Mouse (Mus musculus) bone marrow, adult 2 months (tissue): ENCODE data around the gene Card6. TPM values are rescaled to one million over a fixed set of nuclear protein-coding genes. Genes with fewer than 3 reads are reported as not detected.

Experiments used
- H3K27ac ChIP-seq: fragments of 200-500 bp; 2 replicates; pipeline ENCODE4 v1.5.1; 2012; ENCODE audit warnings: low read depth, mild to moderate bottlenecking, control low read depth, inconsistent platforms, low read length; ENCODE audit not compliant: control insufficient read depth, poor library complexity, insufficient read depth
- H3K4me1 ChIP-seq: fragments of 200-500 bp; 2 replicates; pipeline ENCODE4 v1.6.1; 2011; ENCODE audit warnings: low read length; ENCODE audit not compliant: control insufficient read depth, insufficient read depth
- H3K4me3 ChIP-seq: fragments of 200-500 bp; replicated peaks from 2 replicates; pipeline ENCODE3; 2011; ENCODE audit warnings: mild to moderate bottlenecking, low read depth, low read length, control low read depth; ENCODE audit not compliant: control insufficient read depth
- CTCF ChIP-seq: fragments of 200-500 bp; IDR thresholded peaks from 2 replicates; pipeline ENCODE4 v1.5.1; 2011; ENCODE audit warnings: low read length, control low read depth; ENCODE audit not compliant: control insufficient read depth, insufficient read depth
- POLR2A ChIP-seq: fragments of 200-500 bp; IDR thresholded peaks from 2 replicates; pipeline ENCODE4 v1.6.1; 2011; ENCODE audit warnings: low read depth, mild to moderate bottlenecking, control low read depth, low read length, borderline replicate concordance; ENCODE audit not compliant: control insufficient read depth
- WGBS: fragments of 180-500 bp; shearing (Covaris S2); methylation state at CpG from one replicate; pipeline ENCODE4 v1.1.7; 2018; 5-methylcytosine and 5-hydroxymethylcytosine counted together
- polyA plus RNA-seq: library from polyadenylated mRNA; stranded (reverse); fragments of >200 nt; gene quantifications from 2 replicates; pipeline ENCODE4 v1.2.4, GENCODE M21; 2011; ENCODE audit warnings: low replicate concordance; ENCODE audit not compliant: missing spikeins, insufficient read depth, insufficient read length

The Card6 gene
- polyA plus RNA-seq, 1 experiment = 1.3 TPM

DNA sequence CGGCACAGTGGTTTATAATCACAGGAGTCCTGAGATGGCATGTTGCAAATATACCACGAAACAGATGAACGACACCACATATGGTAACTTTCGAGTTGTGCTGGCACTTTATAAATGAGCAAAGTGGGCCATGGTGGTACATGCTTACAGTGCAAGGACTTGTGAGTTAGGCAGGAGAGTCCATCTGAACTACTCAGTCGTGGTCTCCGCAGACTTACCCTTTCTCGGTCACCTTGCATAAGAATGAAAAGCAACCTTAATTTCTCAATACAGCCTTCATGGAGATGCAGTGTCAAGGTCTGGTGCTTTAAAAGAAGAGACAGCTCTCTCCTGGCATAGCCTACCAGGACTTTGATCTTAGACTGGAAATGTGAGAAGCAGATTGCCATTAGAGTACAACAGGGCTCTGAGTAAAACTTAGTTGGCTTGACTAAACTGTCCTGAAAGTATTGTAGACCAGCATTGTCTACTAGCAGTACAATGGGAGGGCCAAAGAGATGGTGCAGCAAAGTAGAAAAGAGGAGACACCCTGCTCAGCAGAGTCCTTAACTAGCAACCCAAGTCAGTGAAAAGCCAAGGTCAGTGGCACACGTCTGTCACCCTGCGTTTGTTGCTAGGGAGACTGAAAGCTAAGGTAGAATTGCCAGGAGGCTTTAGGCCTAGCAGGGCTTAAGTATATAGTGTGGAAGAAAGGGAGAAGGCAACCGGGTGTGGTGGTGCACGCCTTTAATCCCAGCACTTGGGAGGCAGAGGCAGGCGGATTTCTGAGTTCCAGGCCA lies 13.4 kb upstream of the Card6 start:
- no peaks in the 10 kb centered on the region; the same call in 1 of the 2 replicates for H3K4me1 ChIP-seq
- TF ChIP-seq POLR2A = no peak
- no peak for TF ChIP-seq CTCF
- H3K27ac ChIP-seq = no peak overlapping the region
- H3K4me3 ChIP-seq = no peak overlapping the region
- 80% methylated on average over 12 of the region's 12 CpGs for WGBS

DNA sequence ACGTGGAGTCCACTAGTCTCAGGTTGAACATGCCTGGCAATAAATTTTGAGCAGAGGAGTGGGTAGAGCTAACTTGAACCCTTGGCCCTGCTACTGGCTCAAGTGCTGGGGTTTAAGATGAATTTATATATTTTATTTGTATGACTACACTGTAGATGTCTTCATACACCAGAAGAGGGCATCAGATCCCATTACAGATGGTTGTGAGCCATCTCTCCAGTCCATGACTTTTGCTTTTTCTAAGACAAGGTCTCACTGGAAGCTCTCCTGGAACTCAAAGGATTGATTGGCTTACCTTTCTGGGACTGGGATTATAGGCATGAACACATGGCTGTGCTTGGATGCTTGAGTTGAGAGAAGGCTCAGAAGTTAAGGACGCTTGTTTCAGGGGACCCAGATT lies 11.4 kb upstream of the Card6 start:
- H3K27ac ChIP-seq = no peak overlapping the region
- TF ChIP-seq CTCF (no peak), POLR2A (no peak)
- no peaks in the 10 kb centered on the region; the same call in 1 of the 2 replicates for H3K4me1 ChIP-seq
- WGBS = 89% methylated on average over 2 of the region's 2 CpGs
- no peak overlapping the region for H3K4me3 ChIP-seq

DNA sequence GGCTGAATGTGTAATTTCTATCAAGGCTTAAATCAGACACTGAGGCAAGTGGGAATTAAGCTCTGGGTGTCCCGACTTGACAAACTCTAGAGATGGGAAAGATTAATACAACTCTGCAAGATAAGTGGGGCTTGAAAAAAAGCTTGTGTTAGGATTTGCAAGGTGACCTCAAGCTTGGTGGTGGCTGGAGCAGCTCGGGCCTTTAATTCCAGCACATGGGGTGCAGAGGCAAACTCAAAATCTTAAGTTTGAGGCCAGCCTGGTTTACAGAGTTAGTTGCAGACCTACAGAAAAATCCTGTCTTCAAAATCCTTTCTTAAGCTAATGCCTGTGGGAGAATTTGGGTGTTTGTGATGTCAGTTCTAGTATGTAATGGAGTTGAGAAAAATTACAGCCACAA lies 10.9 kb upstream of the Card6 start:
- H3K27ac ChIP-seq = no peak overlapping the region
- H3K4me1 ChIP-seq = no peaks in the 10 kb centered on the region; the same call in 1 of the 2 replicates
- whole genome bisulfite sequencing = 73% methylated on average over 2 of the region's 2 CpGs
- no peak overlapping the region for H3K4me3 ChIP-seq
- TF ChIP-seq POLR2A = no peak
- no peak for TF ChIP-seq CTCF

DNA sequence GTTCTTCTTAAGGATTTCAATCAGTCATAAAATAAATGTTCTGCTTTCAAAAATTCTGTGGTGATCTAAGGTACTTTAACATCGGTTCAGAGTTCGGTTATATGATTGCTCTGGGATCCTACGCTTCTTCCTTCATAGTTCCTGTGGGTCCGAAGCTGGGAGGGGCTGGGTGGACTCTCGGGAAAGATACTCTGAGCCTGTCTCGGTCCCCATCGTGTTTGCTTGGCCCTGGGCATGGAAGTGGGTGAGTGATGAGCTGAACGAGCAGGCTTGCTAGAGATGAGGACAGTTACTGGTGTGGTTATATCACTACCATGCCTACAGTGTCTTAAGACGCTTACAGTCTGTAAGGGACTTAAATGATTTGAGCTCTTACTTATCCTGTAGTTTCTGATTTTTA lies 10.3 kb upstream of the Card6 start:
- Histone ChIP-seq H3K4me1 (no peaks in the 10 kb centered on the region; the same call in 1 of the 2 replicates), H3K4me3 (no peak overlapping the region), H3K27ac (no peak overlapping the region)
- TF ChIP-seq POLR2A (no peak), CTCF (no peak)
- WGBS = 82% methylated on average over 9 of the region's 9 CpGs

DNA sequence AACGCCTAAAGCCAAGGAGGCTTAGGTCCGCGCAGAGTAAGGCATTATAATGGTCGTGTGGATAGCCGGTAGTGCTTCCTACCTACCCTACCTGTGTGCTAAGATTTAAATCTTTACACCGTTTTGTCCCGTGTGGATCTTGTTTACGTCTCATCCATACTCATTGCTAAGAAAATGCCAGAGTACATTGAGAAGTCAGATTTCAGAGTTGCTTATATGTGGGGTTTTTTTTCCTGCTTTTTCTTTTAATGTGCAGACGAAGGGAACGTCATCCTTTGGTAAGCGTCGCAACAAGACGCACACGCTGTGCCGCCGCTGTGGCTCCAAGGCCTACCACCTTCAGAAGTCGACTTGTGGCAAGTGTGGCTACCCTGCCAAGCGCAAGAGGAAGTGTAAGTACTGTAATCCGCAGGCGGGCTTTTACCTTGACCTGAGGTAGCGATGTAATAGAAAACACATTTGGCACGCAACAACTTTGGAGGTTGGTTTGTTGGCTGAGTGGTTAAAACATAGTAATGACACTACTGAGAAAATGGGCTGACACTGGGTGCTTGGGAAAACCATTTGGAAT lies 8.8 kb upstream of the Card6 start:
- Histone ChIP-seq H3K4me1 (no peaks in the 10 kb centered on the region; the same call in 1 of the 2 replicates), H3K4me3 (peak overlapping the region; percentile 90), H3K27ac (peak overlapping the region; percentile 72)
- TF ChIP-seq POLR2A (no peak), CTCF (no peak)
- WGBS = under 1% methylated on average over 22 of the region's 22 CpGs

DNA sequence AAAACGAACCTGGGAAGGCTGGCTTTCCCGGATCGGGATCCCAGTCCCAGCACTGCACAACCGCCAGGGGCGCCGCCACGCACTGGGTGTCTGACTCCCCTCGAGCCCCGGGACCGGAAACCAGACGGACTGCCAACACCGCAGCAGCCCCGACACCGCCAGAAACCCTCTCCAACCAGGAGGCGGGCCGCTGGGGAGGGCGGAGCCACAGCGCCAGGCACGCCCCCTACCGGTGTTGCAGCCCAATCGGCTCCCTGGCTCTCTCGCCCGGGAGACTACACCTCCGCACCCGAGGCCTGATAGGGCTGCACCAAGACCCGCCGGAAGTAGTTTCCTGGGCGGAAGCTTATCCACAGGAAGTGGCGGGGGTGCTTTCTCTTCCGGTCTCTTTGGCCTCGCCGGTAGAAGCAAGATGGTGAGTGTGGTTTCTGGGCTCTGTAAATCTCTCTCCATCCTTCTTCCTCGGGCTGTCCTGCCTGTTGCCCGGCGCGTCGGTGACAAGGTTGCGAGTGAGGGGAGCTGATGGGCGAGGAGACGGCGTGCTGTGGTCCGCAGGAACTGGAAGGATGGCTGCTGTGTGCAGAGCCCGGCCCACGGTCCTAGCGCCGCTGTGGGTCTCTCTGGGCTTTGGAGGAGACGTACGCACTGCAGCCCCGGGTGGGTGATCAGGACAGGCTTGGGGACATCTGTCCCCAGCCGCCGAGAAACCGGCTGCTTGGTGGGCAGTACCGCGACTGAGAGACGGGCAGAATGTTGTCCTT lies 8.1 kb upstream of the Card6 start, which contains the start of gene Rpl37:
Rpl37 (plus strand) TSS at position 376 of the 761 bp plus-strand sequence.
- no peaks in the 10 kb centered on the region; the same call in 1 of the 2 replicates for H3K4me1 ChIP-seq
- peak within 1 kb of the TSS; percentile 90 for H3K4me3 ChIP-seq
- peak within 1 kb of the TSS; percentile 84 for H3K27ac ChIP-seq
- TF ChIP-seq CTCF = peak; percentile 38; the same call in 1 of the 2 replicates
- peak; percentile 72; the same call in 1 of the 2 replicates for TF ChIP-seq POLR2A
- WGBS = under 1% methylated on average over 55 of the region's 55 CpGs

DNA sequence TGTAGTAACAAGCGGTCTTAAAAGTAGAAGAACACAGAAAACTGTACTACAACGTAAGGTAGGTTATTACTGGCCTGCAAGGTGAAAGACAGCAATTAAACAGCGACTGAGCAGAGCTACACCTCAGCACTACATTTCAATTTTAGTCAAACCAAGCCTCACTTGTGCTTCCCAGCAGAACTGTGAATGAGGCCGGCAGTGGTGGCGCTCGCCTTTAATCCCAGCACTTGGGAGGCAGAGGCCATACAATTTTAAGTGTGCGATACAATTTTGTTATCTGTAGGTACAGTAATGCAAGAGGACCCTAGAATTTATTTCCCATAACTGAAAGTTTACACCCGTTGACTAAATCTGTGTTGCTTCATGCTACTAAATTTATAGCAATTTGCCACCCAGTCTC lies 6.8 kb upstream of the Card6 start:
- 75% methylated on average over 8 of the region's 8 CpGs for WGBS
- Histone ChIP-seq H3K4me1 (no peaks in the 10 kb centered on the region; the same call in 1 of the 2 replicates), H3K4me3 (no peak overlapping the region), H3K27ac (no peak overlapping the region)
- TF ChIP-seq CTCF (no peak), POLR2A (no peak)

DNA sequence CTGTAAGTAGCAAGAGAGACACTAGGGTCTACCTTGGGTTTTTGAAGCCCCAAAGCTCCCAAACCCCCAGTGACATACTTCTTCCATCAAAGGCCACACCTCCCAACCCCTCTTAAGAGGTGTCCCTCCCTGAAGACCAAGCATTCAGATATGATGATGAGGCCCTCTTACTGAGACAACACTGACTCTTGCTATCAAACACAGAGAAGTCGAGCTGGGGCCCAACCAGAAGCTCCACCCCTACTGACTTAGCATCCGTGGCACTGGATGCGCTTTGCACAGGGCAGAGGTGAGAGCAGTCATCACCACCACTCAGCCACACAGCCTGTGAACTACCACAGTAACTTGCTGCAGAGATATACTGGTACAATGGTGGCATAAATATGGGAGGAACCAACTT lies 4.3 kb upstream of the Card6 start:
- no peak for TF ChIP-seq CTCF
- TF ChIP-seq POLR2A = no peak
- WGBS = 80% methylated on average over 3 of the region's 3 CpGs
- Histone ChIP-seq H3K27ac (no peak overlapping the region), H3K4me3 (no peak overlapping the region), H3K4me1 (peaks cover 2% of the 10 kb centered on the region; the same call in 1 of the 2 replicates)
